Mouse (Mus musculus): ENCODE results near the gene Kmt2b. TPM values are rescaled to one million over a fixed set of nuclear protein-coding genes. Genes with fewer than 3 reads are reported as not detected.

The Kmt2b gene
- 4.2 and 4.4 TPM in 2 replicates for polyA plus RNA-seq (2015; fragmentation: Nextera tagmentation; extraction: Ambion mirVana)

GRCm38 (mm10) chr7:30588676-30589434 lies at the start of gene Kmt2b:
Kmt2b (minus strand) TSS chr7:30588726.
- H3K4me2 ChIP-seq: peak within 1 kb of the TSS; percentile 87

GRCm38 (mm10) chr7:30636395-30636794 lies 47.9 kb upstream of the Kmt2b start:
- 0 out of 2 replicates have a peak overlapping the region, but pooled peaks have one; percentile 13 for H3K4me2 ChIP-seq
- no peak overlapping the region for H3K4me3 ChIP-seq
- 16% methylated on average over 11 of the region's 11 CpGs for WGBS
- peaks cover 11% of the 10 kb centered on the region for H3K36me3 ChIP-seq
- ATAC-seq (replicated peaks; ENCODE audit: insufficient number of reproducible peaks, insufficient read depth, low FRiP score, low read depth): no peak
- H3K27me3 ChIP-seq: peaks cover 53% of the 10 kb centered on the region
- H3K4me1 ChIP-seq (replicated peaks): peaks cover 27% of the 10 kb centered on the region
- no peak overlapping the region for H3K9ac ChIP-seq
- no peaks in the 10 kb centered on the region for H3K9me3 ChIP-seq (replicated peaks)
- H3K27ac ChIP-seq: no peak overlapping the region

More at GRCm38 (mm10) chr7:30588676-30589434, at the start of gene Kmt2b:
- H3K27ac ChIP-seq: peak within 1 kb of the TSS; percentile 95
- no peaks in the 10 kb centered on the region for H3K9me3 ChIP-seq (replicated peaks)
- peak within 1 kb of the TSS; percentile 99 for H3K9ac ChIP-seq
- under 1% methylated on average over 54 of the region's 68 CpGs for WGBS
- peaks cover 22% of the 10 kb centered on the region for H3K4me1 ChIP-seq (replicated peaks)
- peak within 1 kb of the TSS; percentile 99 for H3K4me3 ChIP-seq
- ATAC-seq (replicated peaks; ENCODE audit: insufficient number of reproducible peaks, insufficient read depth, low FRiP score, low read depth): peak; percentile 95
- peaks cover 19% of the 10 kb centered on the region for H3K36me3 ChIP-seq
- H3K27me3 ChIP-seq: no peaks in the 10 kb centered on the region

- Histone ChIP-seq H3K36me3 (0 out of 2 replicates have a peak, but pooled peaks cover 5% of the 10 kb centered on the region), H3K4me2 (peak within 1 kb of the TSS; percentile 52), H3K27me3 (peaks cover 55% of the 10 kb centered on the region), H3K9ac (no peak within 1 kb of the TSS), H3K27ac (no peak within 1 kb of the TSS), H3K9me3 (replicated peaks) (no peaks in the 10 kb centered on the region), H3K4me3 (peak within 1 kb of the TSS; percentile 25), H3K4me1 (replicated peaks) (peaks cover 27% of the 10 kb centered on the region)
- no peak for ATAC-seq (replicated peaks; ENCODE audit: insufficient number of reproducible peaks, insufficient read depth, low FRiP score, low read depth)
- WGBS: 2% methylated on average over 5 of the region's 5 CpGs
Measured at GRCm38 (mm10) chr7:30635752-30636151, 47.2 kb upstream of the Kmt2b start, which contains the start of gene Etv2. Etv2 (minus strand) TSS chr7:30635852.

DNA sequence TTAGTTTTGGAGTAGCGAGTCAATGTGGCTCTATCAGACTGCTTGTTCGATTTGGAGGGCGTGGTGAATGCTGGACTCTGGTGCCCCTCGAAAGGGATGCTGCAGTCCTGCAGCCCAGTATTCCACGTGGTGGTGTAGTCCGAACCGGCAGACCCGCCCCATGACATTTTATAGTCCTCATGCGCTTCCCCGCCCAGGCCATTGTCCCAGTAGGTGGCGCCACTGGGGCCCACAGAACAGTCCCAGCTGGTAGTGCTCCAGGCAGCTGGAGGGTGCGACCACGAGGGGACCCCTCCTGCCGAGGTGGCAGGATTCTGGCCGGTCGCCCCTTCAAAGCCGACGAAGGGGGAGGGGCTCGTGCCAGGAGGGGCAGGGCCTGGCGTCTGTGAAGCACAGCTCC lies 46.1 kb upstream of the Kmt2b start:
- Histone ChIP-seq H3K9me3 (replicated peaks) (no peaks in the 10 kb centered on the region), H3K4me2 (peak overlapping the region; percentile 52), H3K27ac (no peak overlapping the region), H3K36me3 (no peaks in the 10 kb centered on the region), H3K4me3 (peak overlapping the region; percentile 25), H3K4me1 (replicated peaks) (peaks cover 27% of the 10 kb centered on the region), H3K27me3 (peaks cover 58% of the 10 kb centered on the region), H3K9ac (no peak overlapping the region)
- WGBS: 1% methylated on average over 20 of the region's 20 CpGs
- peak; percentile 60 for ATAC-seq (replicated peaks; ENCODE audit: insufficient number of reproducible peaks, insufficient read depth, low FRiP score, low read depth)

DNA sequence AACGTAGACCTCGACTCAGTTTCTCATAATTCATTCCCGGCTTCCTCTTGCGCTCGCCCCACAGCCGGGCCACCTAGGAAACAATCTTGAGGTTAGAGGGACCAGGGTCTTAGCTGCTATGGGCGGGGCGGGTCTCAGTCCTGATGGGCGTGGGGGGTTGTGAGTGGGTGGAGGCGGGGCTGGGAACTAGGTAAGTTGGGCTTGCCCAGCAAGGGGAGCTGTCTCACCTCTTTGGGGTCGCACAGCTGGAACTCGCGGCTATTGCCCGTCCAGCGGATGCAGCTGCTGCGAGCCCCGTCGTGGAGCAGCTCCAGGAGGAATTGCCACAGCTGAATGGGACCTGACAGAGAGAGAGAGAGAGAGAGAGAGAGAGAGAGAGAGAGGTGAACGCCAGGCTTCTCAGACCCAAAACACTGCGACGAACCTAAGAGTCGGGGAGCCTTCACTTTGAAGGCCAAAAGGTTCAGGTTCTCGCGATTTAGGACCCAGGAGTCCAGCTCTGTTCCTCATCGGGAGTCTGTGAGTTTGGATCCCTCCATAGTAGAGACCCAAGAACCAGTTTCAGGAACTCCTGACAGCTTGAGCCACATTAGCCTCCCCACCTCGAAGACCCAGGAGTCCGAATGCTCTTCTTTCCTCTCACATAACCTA lies 45.4 kb upstream of the Kmt2b start:
- Histone ChIP-seq H3K27me3 (peaks cover 58% of the 10 kb centered on the region), H3K27ac (no peak overlapping the region), H3K4me3 (peak overlapping the region; percentile 25; the same call in 1 of the 2 replicates), H3K9ac (no peak overlapping the region), H3K9me3 (replicated peaks) (no peaks in the 10 kb centered on the region), H3K4me2 (peak overlapping the region; percentile 7; the same call in 1 of the 2 replicates), H3K36me3 (no peaks in the 10 kb centered on the region), H3K4me1 (replicated peaks) (peaks cover 23% of the 10 kb centered on the region)
- no peak for ATAC-seq (replicated peaks; ENCODE audit: insufficient number of reproducible peaks, insufficient read depth, low FRiP score, low read depth)
- 8% methylated on average over 27 of the region's 27 CpGs for WGBS

DNA sequence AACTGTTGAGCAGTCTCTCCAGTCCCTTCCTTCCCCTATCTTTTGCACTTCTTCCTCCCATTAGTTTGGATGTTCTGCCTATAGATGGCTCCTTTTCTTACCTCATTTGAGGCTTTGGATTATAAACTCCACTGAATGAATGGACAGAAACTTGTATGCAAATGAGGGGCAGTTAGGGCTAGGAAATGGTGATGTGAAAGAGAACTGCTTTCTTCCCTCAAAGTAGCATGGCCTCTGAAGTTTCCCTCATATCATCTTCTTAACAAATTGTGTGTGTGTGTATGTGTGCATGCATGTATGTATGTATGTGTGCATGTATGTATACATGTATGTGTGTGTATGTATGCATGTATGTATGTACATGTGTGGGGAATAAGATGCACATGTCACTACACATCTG lies 40.5 kb upstream of the Kmt2b start:
- peaks cover 29% of the 10 kb centered on the region for H3K27me3 ChIP-seq
- no peak overlapping the region for H3K4me2 ChIP-seq
- H3K9me3 ChIP-seq (replicated peaks): no peaks in the 10 kb centered on the region
- no peak overlapping the region for H3K27ac ChIP-seq
- H3K4me3 ChIP-seq: no peak overlapping the region
- H3K4me1 ChIP-seq (replicated peaks): peaks cover 15% of the 10 kb centered on the region
- ATAC-seq (replicated peaks; ENCODE audit: insufficient number of reproducible peaks, insufficient read depth, low FRiP score, low read depth): no peak
- peaks cover 5% of the 10 kb centered on the region for H3K36me3 ChIP-seq
- H3K9ac ChIP-seq: no peak overlapping the region

DNA sequence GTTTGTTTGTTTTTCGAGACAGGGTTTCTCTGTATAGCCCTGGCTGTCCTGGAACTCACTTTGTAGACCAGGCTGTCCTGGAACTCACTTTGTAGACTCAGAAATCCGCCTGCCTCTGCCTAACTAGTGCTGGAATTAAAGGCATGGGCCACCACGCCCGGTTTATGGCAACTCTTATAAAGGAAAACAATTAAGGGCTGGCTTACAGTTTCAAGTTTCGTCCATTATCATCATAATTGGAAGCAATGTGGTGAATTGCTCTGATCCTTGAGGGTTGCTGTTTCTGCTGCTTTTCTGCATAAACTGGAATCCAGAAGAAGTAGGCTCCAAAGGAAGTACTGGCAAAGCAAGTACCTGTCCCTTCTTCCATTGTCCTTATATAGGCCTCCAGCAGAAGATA lies 38.1 kb upstream of the Kmt2b start:
- Histone ChIP-seq H3K4me2 (no peak overlapping the region), H3K9ac (no peak overlapping the region)

DNA sequence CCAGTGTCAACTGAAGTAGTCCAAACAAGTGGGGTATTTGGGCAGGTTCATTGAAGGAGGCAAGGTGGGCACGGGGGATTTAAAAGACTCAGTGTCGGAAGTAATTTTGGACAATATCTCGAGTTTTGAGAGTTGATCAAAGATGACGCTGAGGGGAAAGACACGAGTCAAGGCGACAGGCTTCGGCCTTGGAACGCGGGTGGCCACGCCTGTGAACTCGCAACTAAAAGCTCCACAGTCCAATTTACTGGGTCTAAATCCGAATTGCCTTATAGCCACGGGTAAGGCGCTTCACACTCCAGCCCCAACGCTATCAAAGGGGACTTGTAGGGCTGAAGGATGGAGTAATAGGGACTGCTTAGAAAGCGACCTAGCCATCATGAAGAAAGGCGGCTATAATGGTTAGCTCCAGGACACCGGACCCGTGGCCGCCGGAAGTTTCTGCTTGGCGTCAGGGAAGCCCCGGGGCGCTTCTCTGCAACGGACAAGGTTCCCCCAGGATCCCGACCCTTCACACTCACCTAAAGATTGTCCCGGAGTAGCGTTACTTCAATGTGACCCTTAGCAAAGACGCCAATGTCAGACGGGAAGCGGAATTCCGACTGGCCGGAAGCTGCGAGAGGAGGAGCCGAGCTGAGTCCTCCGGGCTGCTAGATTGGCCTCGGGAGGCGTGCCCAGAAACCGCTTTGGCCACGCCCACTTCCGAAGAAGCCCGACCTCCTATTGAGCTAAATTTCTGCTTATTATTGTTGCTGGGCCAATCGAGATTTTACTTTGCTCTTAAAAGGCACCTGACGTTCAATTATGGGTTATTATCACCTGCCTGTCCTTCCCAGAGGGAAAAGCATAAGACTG lies 37.2 kb upstream of the Kmt2b start, which contains the start of gene Cox6b1:
Gene Cox6b1 (minus strand): TSS at position 622 of the 855 bp plus-strand sequence.
- Histone ChIP-seq H3K4me2 (peak within 1 kb of the TSS; percentile 69), H3K27me3 (peaks cover 3% of the 10 kb centered on the region; the same call in 1 of the 2 replicates), H3K9me3 (replicated peaks) (no peaks in the 10 kb centered on the region), H3K9ac (peak within 1 kb of the TSS; percentile 73), H3K36me3 (peaks cover 32% of the 10 kb centered on the region), H3K27ac (peak within 1 kb of the TSS; percentile 76), H3K4me3 (peak within 1 kb of the TSS; percentile 71), H3K4me1 (replicated peaks) (peaks cover 24% of the 10 kb centered on the region)
- WGBS: 1% methylated on average over 44 of the region's 44 CpGs
- peak; percentile 90 for ATAC-seq (replicated peaks; ENCODE audit: insufficient number of reproducible peaks, insufficient read depth, low FRiP score, low read depth)

More for the DNA sequence above, 38.1 kb upstream of the Kmt2b start:
- Histone ChIP-seq H3K9me3 (replicated peaks) (no peaks in the 10 kb centered on the region), H3K4me3 (no peak overlapping the region), H3K4me1 (replicated peaks) (peaks cover 20% of the 10 kb centered on the region), H3K27ac (no peak overlapping the region), H3K27me3 (peaks cover 7% of the 10 kb centered on the region), H3K36me3 (peaks cover 27% of the 10 kb centered on the region)
- ATAC-seq (replicated peaks; ENCODE audit: insufficient number of reproducible peaks, insufficient read depth, low FRiP score, low read depth): no peak
- WGBS: 81% methylated on average over 5 of the region's 5 CpGs

DNA sequence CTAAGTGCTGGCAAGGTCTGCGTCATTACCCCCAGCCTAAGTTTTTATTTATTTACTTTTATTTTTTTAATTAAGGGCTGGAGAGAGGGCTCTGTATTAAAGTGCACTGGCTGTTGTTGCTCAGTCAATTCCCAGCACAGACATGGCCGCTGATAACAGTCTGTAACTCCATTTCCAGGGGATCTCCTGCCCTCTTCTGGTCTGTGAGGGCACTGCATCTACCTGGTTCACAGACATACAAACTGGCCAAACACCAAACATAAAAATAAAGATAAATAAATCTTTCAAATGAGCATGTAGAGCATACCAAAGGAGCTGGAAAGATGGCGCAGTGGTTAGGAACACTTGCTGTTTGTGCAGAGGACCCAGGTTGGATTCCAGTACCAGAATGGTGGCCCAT lies 30.7 kb upstream of the Kmt2b start:
- no peak overlapping the region for H3K27ac ChIP-seq
- no peak overlapping the region for H3K4me3 ChIP-seq
- ATAC-seq (replicated peaks; ENCODE audit: insufficient number of reproducible peaks, insufficient read depth, low FRiP score, low read depth): no peak
- H3K4me1 ChIP-seq (replicated peaks): peaks cover 13% of the 10 kb centered on the region; the same call in 1 of the 2 replicates
- no peak overlapping the region for H3K4me2 ChIP-seq
- peaks cover 74% of the 10 kb centered on the region for H3K36me3 ChIP-seq
- H3K9me3 ChIP-seq (replicated peaks): no peaks in the 10 kb centered on the region
- H3K27me3 ChIP-seq: no peaks in the 10 kb centered on the region
- H3K9ac ChIP-seq: no peak overlapping the region
- WGBS: 89% methylated on average over 3 of the region's 3 CpGs

- Histone ChIP-seq H3K9me3 (replicated peaks) (no peaks in the 10 kb centered on the region), H3K4me1 (replicated peaks) (peaks cover 13% of the 10 kb centered on the region; the same call in 1 of the 2 replicates), H3K4me2 (no peak overlapping the region), H3K4me3 (no peak overlapping the region), H3K27me3 (no peaks in the 10 kb centered on the region), H3K9ac (no peak overlapping the region), H3K27ac (no peak overlapping the region), H3K36me3 (peaks cover 68% of the 10 kb centered on the region)
- WGBS: 94% methylated on average over 9 of the region's 9 CpGs
- no peak for ATAC-seq (replicated peaks; ENCODE audit: insufficient number of reproducible peaks, insufficient read depth, low FRiP score, low read depth)
Measured at GRCm38 (mm10) chr7:30618658-30619057, 30.1 kb upstream of the Kmt2b start.

All from heart, embryonic 15.5 days (tissue).